Mouse (Mus musculus): ENCODE results near the gene Abca13.
"Not testable (repeated sequence)": the region's sequence is repeated elsewhere in the genome, so short reads cannot be mapped to it uniquely, and the experiment has no call there.

GRCm38 (mm10) chr11:9374426-9374825 lies 182.7 kb downstream of the Abca13 start:
- TF ChIP-seq POLR2A (IDR thresholded peaks at IDR 0.05; ENCODE audit: low read depth, low read length); CTCF (conservative IDR thresholded peaks at IDR 0.05 in 1 of 2, IDR thresholded peaks at IDR 0.05 in 1 of 2; ENCODE audit: low read depth in 2 of 2, low read length in 2 of 2); ZC3H11A (IDR thresholded peaks at IDR 0.05; ENCODE audit: low read depth, low read length); ZMIZ1 (IDR thresholded peaks at IDR 0.05; ENCODE audit: low read depth, low read length); EP300 (IDR thresholded peaks at IDR 0.05; ENCODE audit: low read length); ELF1 (IDR thresholded peaks at IDR 0.05; ENCODE audit: low read depth, low read length); NRF1 (IDR thresholded peaks at IDR 0.05; ENCODE audit: low read depth, low read length); UBTF (IDR thresholded peaks at IDR 0.05; ENCODE audit: low read depth, low read length); NELFE (IDR thresholded peaks at IDR 0.05; ENCODE audit: low read depth, low read length); MAX (IDR thresholded peaks at IDR 0.05; ENCODE audit: low read length); MXI1 (IDR thresholded peaks at IDR 0.05; ENCODE audit: low read depth, low read length): not testable (repeated sequence)

All from CH12.LX (cell line).